Mouse (Mus musculus) heart, postnatal 4 days (tissue): ENCODE data around the gene Slc35a2. TPM values are rescaled to one million over a fixed set of nuclear protein-coding genes. Genes with fewer than 3 reads are reported as not detected.
"Not testable (repeated sequence)": the region's sequence is repeated elsewhere in the genome, so short reads cannot be mapped to it uniquely, and the experiment has no call there.

Experiments used
- DNase-seq: peaks from one replicate; pipeline ENCODE4 v3.0.0; 2021
- total RNA-seq, 2 experiments: library from RNA; stranded (reverse); gene quantifications; 2 replicates each; pipeline ENCODE4 v1.2.3; 2021

The Slc35a2 gene
- total RNA-seq, 2 experiments from 2014 or later, result 15.5 to 17.7 TPM

- no peak for DNase-seq
These were observed 23.9 kb downstream of the Slc35a2 start, which contains the start of gene Gm10491 for GRCm38 (mm10) chrX:7907735-7908134. Gm10491 (minus strand) TSS chrX:7907835.

DNA sequence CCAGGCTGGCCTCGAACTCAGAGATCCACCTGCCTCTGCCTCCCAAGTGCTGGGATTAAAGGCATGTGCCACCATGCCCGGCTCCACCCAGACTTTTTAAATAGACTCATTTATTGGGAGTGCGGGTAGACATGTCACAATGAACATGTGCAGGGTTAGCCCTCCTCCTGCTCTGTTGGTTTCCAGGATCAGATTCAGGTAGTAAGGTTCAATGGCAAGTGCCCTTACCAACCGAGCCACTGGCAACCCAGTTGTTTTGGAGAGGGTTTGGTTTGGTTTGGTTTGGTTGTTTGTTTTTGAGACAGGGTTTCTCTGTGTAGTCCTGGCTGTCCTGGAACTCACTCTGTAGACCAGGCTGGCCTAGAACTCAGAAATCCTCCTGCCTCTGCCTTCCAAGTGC is 25.4 kb downstream of the Slc35a2 start, which contains the start of gene Gm10490:
Gene Gm10490 (plus strand): TSS at position 301 of the 400 bp plus-strand sequence.
- DNase-seq, result not testable (repeated sequence)

- no peak for DNase-seq
These were observed 26.6 kb downstream of the Slc35a2 start for GRCm38 (mm10) chrX:7910473-7910872.

DNA sequence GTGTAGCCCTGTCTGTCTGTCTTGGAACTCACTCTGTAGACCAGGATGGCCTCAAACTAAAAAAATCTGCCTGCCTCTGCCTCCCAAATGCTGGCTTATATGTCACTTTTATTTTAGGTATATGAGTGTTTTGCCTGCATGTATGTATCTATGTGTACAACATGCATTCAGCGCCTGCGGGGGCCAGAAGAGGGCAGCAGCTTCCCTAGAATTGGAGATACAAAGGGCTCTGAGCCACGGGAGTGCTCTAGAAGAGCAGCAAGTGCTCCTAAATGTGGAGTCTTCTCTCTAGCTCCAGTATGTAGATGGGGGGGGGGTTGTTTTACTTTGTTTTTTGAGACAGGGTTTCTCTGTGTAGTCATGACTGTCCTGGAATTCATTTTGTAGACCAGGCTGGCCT is 31.8 kb downstream of the Slc35a2 start:
- peak; percentile 58 for DNase-seq

- DNase-seq, result not testable (repeated sequence)
These were observed 34.1 kb downstream of the Slc35a2 start for GRCm38 (mm10) chrX:7917960-7918359.

GRCm38 (mm10) chrX:7919601-7920383 is 36.0 kb downstream of the Slc35a2 start, which contains the start of gene Pcsk1n:
Pcsk1n (plus strand) TSS chrX:7919822.
- no peak for DNase-seq

DNA sequence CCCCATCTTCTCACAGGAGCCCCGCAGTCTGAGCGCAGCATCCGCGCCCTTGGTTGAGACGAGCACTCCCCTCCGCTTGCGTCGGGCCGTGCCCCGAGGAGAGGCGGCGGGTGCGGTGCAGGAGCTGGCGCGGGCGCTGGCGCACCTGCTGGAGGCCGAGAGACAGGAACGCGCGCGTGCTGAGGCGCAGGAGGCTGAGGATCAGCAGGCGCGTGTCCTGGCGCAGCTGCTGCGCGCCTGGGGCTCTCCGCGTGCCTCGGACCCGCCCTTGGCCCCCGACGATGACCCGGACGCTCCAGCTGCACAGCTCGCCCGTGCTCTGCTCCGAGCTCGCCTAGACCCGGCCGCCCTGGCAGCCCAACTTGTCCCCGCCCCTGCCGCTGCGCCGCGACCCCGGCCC is 38.2 kb downstream of the Slc35a2 start:
- DNase-seq, result no peak

GRCm38 (mm10) chrX:7926266-7926665 is 42.4 kb downstream of the Slc35a2 start:
- DNase-seq, result no peak

DNA sequence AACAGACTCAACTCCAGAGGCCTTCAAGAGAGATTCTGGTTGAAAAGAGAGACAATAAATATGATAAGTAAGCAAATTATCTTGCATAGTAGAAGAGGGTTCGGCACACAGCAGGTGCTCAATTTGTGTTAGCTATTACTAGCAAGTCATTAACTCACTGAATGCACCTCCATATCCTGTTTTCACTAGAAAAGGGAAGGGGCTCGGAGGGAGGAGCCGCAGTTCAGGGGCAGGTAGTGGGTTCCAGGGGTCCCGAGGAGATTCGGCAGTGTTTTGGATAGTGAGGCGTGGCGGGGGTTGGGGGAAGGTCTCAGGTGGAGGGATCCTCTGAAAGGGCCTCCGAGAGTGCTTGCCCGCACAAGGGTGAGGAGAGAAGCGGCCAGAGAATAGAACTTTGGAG is 43.3 kb downstream of the Slc35a2 start:
- no peak for DNase-seq

DNA sequence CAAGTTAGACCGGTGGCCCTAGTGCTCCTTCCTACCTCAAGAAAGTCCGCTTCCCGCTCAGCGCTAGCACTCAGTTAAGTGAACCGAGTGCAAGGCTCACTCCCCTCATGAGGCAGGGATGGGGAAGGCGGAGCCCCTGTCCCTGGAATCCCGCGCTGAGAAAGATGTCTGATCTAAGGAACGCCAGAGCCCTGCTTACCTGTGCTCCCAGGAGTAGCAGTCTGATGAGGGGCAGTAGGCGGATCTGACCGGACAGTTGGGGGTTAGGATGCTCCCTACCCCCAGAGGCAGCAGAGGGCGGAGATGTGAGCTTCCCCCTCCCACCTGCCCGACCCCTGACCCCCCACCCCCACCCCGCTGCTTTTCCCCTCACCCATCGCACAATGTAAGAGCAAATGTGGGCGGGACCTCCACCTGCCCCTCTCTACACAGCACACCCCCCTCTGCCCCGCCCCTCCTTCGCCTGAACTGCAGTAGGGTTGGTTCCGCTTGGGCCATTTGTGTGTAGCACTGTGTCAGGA is 44.5 kb downstream of the Slc35a2 start, which contains the start of gene Eras:
Gene Eras (minus strand): TSS at position 338 of the 521 bp plus-strand sequence.
- no peak for DNase-seq

GRCm38 (mm10) chrX:7936874-7937273 is 53.0 kb downstream of the Slc35a2 start:
- no peak for DNase-seq

DNA sequence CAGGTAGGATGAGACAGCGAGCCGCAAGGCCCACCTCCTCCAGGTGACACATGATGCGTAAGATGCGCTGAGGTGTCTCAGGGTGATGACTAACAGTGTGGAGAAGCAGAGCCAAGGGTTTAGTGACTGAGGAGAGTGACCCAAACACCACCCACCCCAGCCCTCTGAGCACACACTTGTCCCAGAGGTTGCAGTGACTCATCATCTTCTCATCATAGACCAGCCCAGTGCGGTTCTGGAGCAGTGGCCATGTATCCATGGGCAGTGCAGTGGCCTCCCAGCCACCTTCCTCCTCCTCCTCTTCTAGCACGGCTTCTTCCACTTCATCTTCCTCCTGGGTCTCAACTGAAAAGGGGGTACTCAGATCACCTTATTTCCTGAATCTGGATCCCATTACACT is 53.8 kb downstream of the Slc35a2 start:
- DNase-seq, result no peak

Other genes with a start within 250 kb of the Slc35a2 start
- gene Syp, start 245.6 kb upstream of the Slc35a2 start, total RNA-seq, result under 1 TPM; 0.45 to 0.79 TPM
- 10 to 100 TPM; 11.9 to 12.0 TPM for gene Prickle3, start 226.8 kb upstream of the Slc35a2 start, total RNA-seq
- 100 to 1,000 TPM; 101 to 115 TPM for gene Plp2, start 212.6 kb upstream of the Slc35a2 start, total RNA-seq
- 1 to 10 TPM; 2.3 to 2.7 TPM for gene Magix, start 202.8 kb upstream of the Slc35a2 start, total RNA-seq
- 10 to 100 TPM; 26.1 to 26.4 TPM for gene Gpkow, start 186.9 kb upstream of the Slc35a2 start, total RNA-seq
- gene Wdr45, start 169.7 kb upstream of the Slc35a2 start, total RNA-seq, result 10 to 100 TPM; 23.6 to 23.9 TPM
- not detected for gene Gm45208, start 161.8 kb upstream of the Slc35a2 start, total RNA-seq
- 10 to 100 TPM; 10.3 to 11.0 TPM for gene Praf2, start 155.6 kb upstream of the Slc35a2 start, total RNA-seq
- gene Ccdc120, start 133.1 kb upstream of the Slc35a2 start, total RNA-seq, result 1 to 10 TPM; 1.2 to 3.0 TPM
- 10 to 100 TPM; 16.2 to 16.5 TPM for gene Tfe3, start 121.5 kb upstream of the Slc35a2 start, total RNA-seq
- 10 to 100 TPM; 23.7 to 28.4 TPM for gene Gripap1, start 94.3 kb upstream of the Slc35a2 start, total RNA-seq
- gene Kcnd1, start 61.7 kb upstream of the Slc35a2 start, total RNA-seq, result under 1 TPM; 0.48 to 0.59 TPM
- gene Otud5, start 42.7 kb upstream of the Slc35a2 start, total RNA-seq, result 10 to 100 TPM; 34.8 to 39.3 TPM
- 1 to 10 TPM; 3.3 to 5.0 TPM for gene Pim2, start 5.8 kb upstream of the Slc35a2 start, total RNA-seq
- gene Pqbp1, start 15.2 kb downstream of the Slc35a2 start, total RNA-seq, result 10 to 100 TPM; 35.0 to 37.7 TPM
- 10 to 100 TPM; 57.3 to 61.3 TPM for gene Timm17b, start 15.3 kb downstream of the Slc35a2 start, total RNA-seq
- gene Gm10491, start 23.8 kb downstream of the Slc35a2 start, total RNA-seq, result not detected
- not detected for gene Gm10490, start 25.5 kb downstream of the Slc35a2 start, total RNA-seq
- gene Pcsk1n, start 35.8 kb downstream of the Slc35a2 start, total RNA-seq, result not detected
- gene Eras, start 44.6 kb downstream of the Slc35a2 start, total RNA-seq, result not detected
- 10 to 100 TPM; 30.3 to 32.8 TPM for gene Hdac6, start 63.9 kb downstream of the Slc35a2 start, total RNA-seq
- under 1 TPM in 1 of 2 experiments, not detected in 1; 0.14 TPM for gene Gata1, start 94.0 kb downstream of the Slc35a2 start, total RNA-seq
- not detected for gene Glod5, start 134.5 kb downstream of the Slc35a2 start, total RNA-seq
- gene Suv39h1, start 190.7 kb downstream of the Slc35a2 start, total RNA-seq, result 10 to 100 TPM; 16.3 to 16.4 TPM
- 1 to 10 TPM; 1.5 to 2.1 TPM for gene Was, start 206.5 kb downstream of the Slc35a2 start, total RNA-seq
- 10 to 100 TPM; 74.1 to 79.1 TPM for gene Wdr13, start 248.9 kb downstream of the Slc35a2 start, total RNA-seq